Mouse (Mus musculus): Measurements from ENCODE around the gene Nxnl2. TPM values are rescaled to one million over a fixed set of nuclear protein-coding genes. Genes with fewer than 3 reads are reported as not detected.
"Not testable (repeated sequence)": the region's sequence is repeated elsewhere in the genome, so short reads cannot be mapped to it uniquely, and the experiment has no call there.

Gene Nxnl2
- polyA plus RNA-seq, 1 experiment from 2014 or later, result 1.1 TPM

- Histone ChIP-seq H3K36me3 (ENCODE audit: control insufficient read depth, insufficient read depth, low read length) (no peaks in the 10 kb centered on the region), H3K27ac (ENCODE audit: low read depth, low read length) (no peak overlapping the region), H3K27me3 (ENCODE audit: control insufficient read depth, insufficient read depth, low read length) (no peaks in the 10 kb centered on the region), H3K9ac (ENCODE audit: low read depth, low read length) (no peak overlapping the region), H3K4me3 (ENCODE audit: low read length) (no peak overlapping the region), H3K4me1 (ENCODE audit: control insufficient read depth, insufficient read depth, low read length) (no peaks in the 10 kb centered on the region), H3K4me2 (replicated peaks; ENCODE audit: low read depth, low read length) (no peak overlapping the region), H3K9me3 (ENCODE audit: control insufficient read depth, low read length) (no peaks in the 10 kb centered on the region)
- WGBS, result 59% methylated on average over 6 of the region's 6 CpGs
- no peak for ATAC-seq (ENCODE audit: low FRiP score, low TSS enrichment)
These were observed 20.8 kb downstream of the Nxnl2 start for GRCm38 (mm10) chr13:51191416-51192140.

GRCm38 (mm10) chr13:51193893-51194292 lies 23.1 kb downstream of the Nxnl2 start:
- no peaks in the 10 kb centered on the region for H3K27me3 ChIP-seq (ENCODE audit: control insufficient read depth, insufficient read depth, low read length)
- H3K4me3 ChIP-seq (ENCODE audit: low read length), result no peak overlapping the region
- H3K4me2 ChIP-seq (replicated peaks; ENCODE audit: low read depth, low read length), result no peak overlapping the region
- H3K4me1 ChIP-seq (ENCODE audit: control insufficient read depth, insufficient read depth, low read length), result peaks cover 6% of the 10 kb centered on the region; the same call in 1 of the 2 replicates
- ATAC-seq (ENCODE audit: low FRiP score, low TSS enrichment), result no peak
- H3K9me3 ChIP-seq (ENCODE audit: control insufficient read depth, low read length), result no peaks in the 10 kb centered on the region
- H3K9ac ChIP-seq (ENCODE audit: low read depth, low read length), result no peak overlapping the region
- no peaks in the 10 kb centered on the region for H3K36me3 ChIP-seq (ENCODE audit: control insufficient read depth, insufficient read depth, low read length)
- WGBS, result 85% methylated on average over 15 of the region's 15 CpGs
- no peak overlapping the region for H3K27ac ChIP-seq (ENCODE audit: low read depth, low read length)

- no peaks in the 10 kb centered on the region for H3K36me3 ChIP-seq (ENCODE audit: control insufficient read depth, insufficient read depth, low read length)
- H3K9ac ChIP-seq (ENCODE audit: low read depth, low read length), result no peak overlapping the region
- WGBS, result 43% methylated on average over 3 of the region's 3 CpGs
- H3K4me1 ChIP-seq (ENCODE audit: control insufficient read depth, insufficient read depth, low read length), result peaks cover 6% of the 10 kb centered on the region; the same call in 1 of the 2 replicates
- H3K4me3 ChIP-seq (ENCODE audit: low read length), result no peak overlapping the region
- peaks cover 4% of the 10 kb centered on the region; the same call in 1 of the 2 replicates for H3K27me3 ChIP-seq (ENCODE audit: control insufficient read depth, insufficient read depth, low read length)
- ATAC-seq (ENCODE audit: low FRiP score, low TSS enrichment), result 0 out of 2 replicates have a peak, but pooled peaks have one; percentile 17
- no peak overlapping the region for H3K4me2 ChIP-seq (replicated peaks; ENCODE audit: low read depth, low read length)
- peak overlapping the region; percentile 62; the same call in 1 of the 2 replicates for H3K27ac ChIP-seq (ENCODE audit: low read depth, low read length)
- H3K9me3 ChIP-seq (ENCODE audit: control insufficient read depth, low read length), result peaks cover 8% of the 10 kb centered on the region; the same call in 1 of the 2 replicates
These were observed 26.9 kb downstream of the Nxnl2 start for GRCm38 (mm10) chr13:51197699-51198098.

- H3K27ac ChIP-seq (ENCODE audit: low read depth, low read length), result peak overlapping the region; percentile 62; the same call in 1 of the 2 replicates
- peaks cover 4% of the 10 kb centered on the region; the same call in 1 of the 2 replicates for H3K27me3 ChIP-seq (ENCODE audit: control insufficient read depth, insufficient read depth, low read length)
- ATAC-seq (ENCODE audit: low FRiP score, low TSS enrichment), result peak; percentile 84
- H3K4me2 ChIP-seq (replicated peaks; ENCODE audit: low read depth, low read length), result no peak overlapping the region
- no peak overlapping the region for H3K4me3 ChIP-seq (ENCODE audit: low read length)
- H3K9ac ChIP-seq (ENCODE audit: low read depth, low read length), result no peak overlapping the region
- WGBS, result 26% methylated on average over 5 of the region's 5 CpGs
- H3K4me1 ChIP-seq (ENCODE audit: control insufficient read depth, insufficient read depth, low read length), result peaks cover 6% of the 10 kb centered on the region; the same call in 1 of the 2 replicates
- H3K9me3 ChIP-seq (ENCODE audit: control insufficient read depth, low read length), result peaks cover 8% of the 10 kb centered on the region; the same call in 1 of the 2 replicates
- no peaks in the 10 kb centered on the region for H3K36me3 ChIP-seq (ENCODE audit: control insufficient read depth, insufficient read depth, low read length)
These were observed 27.4 kb downstream of the Nxnl2 start for GRCm38 (mm10) chr13:51198186-51198585.

GRCm38 (mm10) chr13:51201985-51202843 lies 31.4 kb downstream of the Nxnl2 start:
- H3K36me3 ChIP-seq (ENCODE audit: control insufficient read depth, insufficient read depth, low read length); H3K9me3 ChIP-seq (ENCODE audit: control insufficient read depth, low read length); H3K27me3 ChIP-seq (ENCODE audit: control insufficient read depth, insufficient read depth, low read length); H3K4me1 ChIP-seq (ENCODE audit: control insufficient read depth, insufficient read depth, low read length); H3K27ac ChIP-seq (ENCODE audit: low read depth, low read length); ATAC-seq (ENCODE audit: low FRiP score, low TSS enrichment): not testable (repeated sequence)
- Histone ChIP-seq H3K4me3 (ENCODE audit: low read length) (peak overlapping the region; percentile 25; the same call in 1 of the 2 replicates), H3K9ac (ENCODE audit: low read depth, low read length) (peak overlapping the region; percentile 23; the same call in 1 of the 2 replicates), H3K4me2 (replicated peaks; ENCODE audit: low read depth, low read length) (peak overlapping the region; percentile 41)
- 47% methylated on average over 27 of the region's 36 CpGs for WGBS

GRCm38 (mm10) chr13:51202844-51203173 lies 32.0 kb downstream of the Nxnl2 start:
- ATAC-seq (ENCODE audit: low FRiP score, low TSS enrichment); H3K9me3 ChIP-seq (ENCODE audit: control insufficient read depth, low read length); H3K27me3 ChIP-seq (ENCODE audit: control insufficient read depth, insufficient read depth, low read length); H3K27ac ChIP-seq (ENCODE audit: low read depth, low read length); H3K4me1 ChIP-seq (ENCODE audit: control insufficient read depth, insufficient read depth, low read length); H3K36me3 ChIP-seq (ENCODE audit: control insufficient read depth, insufficient read depth, low read length): not testable (repeated sequence)
- H3K4me2 ChIP-seq (replicated peaks; ENCODE audit: low read depth, low read length), result peak overlapping the region; percentile 41
- peak overlapping the region; percentile 25; the same call in 1 of the 2 replicates for H3K4me3 ChIP-seq (ENCODE audit: low read length)
- peak overlapping the region; percentile 23; the same call in 1 of the 2 replicates for H3K9ac ChIP-seq (ENCODE audit: low read depth, low read length)
- 6% methylated on average over 28 of the region's 28 CpGs for WGBS

GRCm38 (mm10) chr13:51203467-51203866 lies 32.6 kb downstream of the Nxnl2 start:
- no peak overlapping the region for H3K9ac ChIP-seq (ENCODE audit: low read depth, low read length)
- ATAC-seq (ENCODE audit: low FRiP score, low TSS enrichment), result no peak
- H3K36me3 ChIP-seq (ENCODE audit: control insufficient read depth, insufficient read depth, low read length), result no peaks in the 10 kb centered on the region
- WGBS, result 89% methylated on average over 8 of the region's 8 CpGs
- H3K4me3 ChIP-seq (ENCODE audit: low read length), result no peak overlapping the region
- H3K9me3 ChIP-seq (ENCODE audit: control insufficient read depth, low read length), result peaks cover 8% of the 10 kb centered on the region; the same call in 1 of the 2 replicates
- H3K27ac ChIP-seq (ENCODE audit: low read depth, low read length), result no peak overlapping the region
- H3K4me1 ChIP-seq (ENCODE audit: control insufficient read depth, insufficient read depth, low read length), result no peaks in the 10 kb centered on the region; the same call in 1 of the 2 replicates
- peaks cover 4% of the 10 kb centered on the region; the same call in 1 of the 2 replicates for H3K27me3 ChIP-seq (ENCODE audit: control insufficient read depth, insufficient read depth, low read length)
- H3K4me2 ChIP-seq (replicated peaks; ENCODE audit: low read depth, low read length), result no peak overlapping the region

- not testable (repeated sequence) for H3K9ac ChIP-seq (ENCODE audit: low read depth, low read length); H3K9me3 ChIP-seq (ENCODE audit: control insufficient read depth, low read length); H3K4me1 ChIP-seq (ENCODE audit: control insufficient read depth, insufficient read depth, low read length); H3K4me3 ChIP-seq (ENCODE audit: low read length); ATAC-seq (ENCODE audit: low FRiP score, low TSS enrichment); H3K27ac ChIP-seq (ENCODE audit: low read depth, low read length); H3K27me3 ChIP-seq (ENCODE audit: control insufficient read depth, insufficient read depth, low read length); H3K4me2 ChIP-seq (replicated peaks; ENCODE audit: low read depth, low read length); H3K36me3 ChIP-seq (ENCODE audit: control insufficient read depth, insufficient read depth, low read length)
- 81% methylated on average over 11 of the region's 11 CpGs for WGBS
These were observed 33.3 kb downstream of the Nxnl2 start for GRCm38 (mm10) chr13:51204081-51204480.
